Mouse (Mus musculus) liver, adult 2 months (tissue): ENCODE measurements around the gene Ift43.

ENCODE experiments used
- CTCF ChIP-seq: fragments of 200-500 bp; IDR thresholded peaks from 2 replicates; pipeline ENCODE4 v1.5.1; 2011; ENCODE audit warnings: low read depth, low read length, control low read depth
- POLR2A ChIP-seq: fragments of 200-500 bp; IDR thresholded peaks from 2 replicates; pipeline ENCODE4 v1.6.1; 2011; ENCODE audit warnings: low read length, control low read depth; ENCODE audit not compliant: insufficient read depth; ENCODE audit errors: extremely low read depth

DNA sequence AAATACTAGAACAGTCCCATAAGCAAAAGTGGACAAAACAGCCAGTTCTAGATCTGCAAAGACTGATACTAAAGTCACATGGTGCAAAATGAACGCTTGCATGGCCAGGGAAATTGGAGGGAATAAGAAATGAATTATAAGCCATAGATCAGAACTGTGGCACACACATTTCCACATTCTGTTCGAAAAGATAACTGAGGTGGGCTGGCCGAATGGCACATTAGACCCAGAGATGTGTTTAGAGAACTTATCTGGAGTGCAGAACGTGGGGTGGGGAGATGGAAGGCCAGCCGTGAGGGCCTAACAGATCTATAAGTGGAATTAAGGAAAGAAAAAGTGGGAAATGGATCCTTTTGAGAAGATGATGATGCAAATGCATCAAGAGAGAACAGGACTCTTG is 30.9 kb upstream of the Ift43 start:
- TF ChIP-seq CTCF (no peak), POLR2A (no peak)
